Mouse (Mus musculus): ENCODE results near the gene Slc22a23. TPM values are rescaled to one million over a fixed set of nuclear protein-coding genes. Genes with fewer than 3 reads are reported as not detected.

Slc22a23 gene
- total RNA-seq, 2 experiments from 2014 or later = 10.3 to 10.9 TPM

DNA sequence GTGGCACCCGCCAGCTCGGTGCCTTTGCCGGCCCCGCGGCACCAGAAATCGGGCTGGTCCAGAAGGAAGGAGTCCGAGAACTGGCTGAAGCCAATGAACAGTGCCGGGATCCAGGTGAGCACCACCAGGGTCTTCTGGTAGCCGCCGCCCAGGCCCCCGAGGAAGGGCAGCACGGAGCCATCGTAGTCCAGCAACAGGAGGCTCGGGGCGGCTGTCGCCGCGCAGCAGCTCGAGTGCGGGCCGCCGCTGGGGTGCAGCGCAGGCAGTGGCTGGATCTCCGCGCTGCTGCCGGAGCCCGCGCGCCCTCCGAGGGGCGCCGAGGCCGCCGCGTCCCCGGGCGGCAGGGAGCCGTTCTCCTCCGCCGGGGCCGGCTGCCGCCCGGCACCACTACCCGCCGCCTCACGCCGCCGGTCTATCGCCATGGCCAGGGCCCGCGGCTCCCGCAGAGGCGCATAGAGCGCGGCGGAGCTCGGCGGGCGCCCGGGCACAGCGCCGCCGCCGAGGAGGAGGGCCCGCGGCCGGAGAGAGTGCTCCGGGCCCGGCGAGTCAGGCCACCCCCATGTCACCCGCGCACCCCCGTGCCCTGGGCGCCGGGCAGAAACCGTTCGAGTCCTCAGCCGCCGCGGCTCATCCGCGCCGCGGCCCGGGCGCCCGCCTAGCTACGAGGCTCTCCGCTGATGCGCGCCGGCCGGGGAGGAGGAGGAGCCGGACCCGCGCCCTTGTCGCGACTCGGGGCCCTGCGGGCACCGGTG lies 430 bp downstream of the Slc22a23 start:
- peak; percentile 60 for DNase-seq

DNA sequence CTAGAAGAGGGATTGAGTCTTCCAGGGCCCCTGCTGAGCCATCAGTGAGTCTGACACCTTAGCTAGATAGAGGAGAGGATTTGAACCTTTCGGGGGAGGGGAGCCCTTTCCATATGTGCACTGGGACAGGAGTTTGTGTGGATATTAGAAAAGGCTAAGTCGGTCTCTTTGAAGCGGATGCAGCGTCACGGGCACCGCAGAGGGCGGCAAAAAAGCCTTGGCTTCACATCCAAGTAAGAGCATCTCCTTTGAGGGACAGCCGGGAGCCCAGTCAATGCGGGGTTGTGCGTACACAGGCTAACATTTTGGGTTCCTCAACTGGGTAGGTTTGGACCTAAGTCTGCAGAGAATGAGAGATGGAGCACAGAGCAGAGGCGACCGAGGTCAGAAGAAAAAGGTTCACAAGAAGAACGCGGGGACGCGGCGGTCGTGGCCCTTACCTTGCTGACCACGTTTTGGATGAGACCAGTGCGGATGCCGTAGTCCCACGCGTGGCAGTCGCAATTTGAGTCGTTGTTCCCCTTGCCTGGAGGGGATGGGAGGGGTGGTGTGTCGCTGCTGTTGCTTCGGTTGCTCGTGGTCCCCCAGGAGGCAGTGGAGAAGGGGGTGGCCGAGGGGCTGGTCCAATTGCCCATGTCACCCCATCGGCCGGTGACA lies 1.1 kb downstream of the Slc22a23 start:
- peak; percentile 25 for DNase-seq

DNA sequence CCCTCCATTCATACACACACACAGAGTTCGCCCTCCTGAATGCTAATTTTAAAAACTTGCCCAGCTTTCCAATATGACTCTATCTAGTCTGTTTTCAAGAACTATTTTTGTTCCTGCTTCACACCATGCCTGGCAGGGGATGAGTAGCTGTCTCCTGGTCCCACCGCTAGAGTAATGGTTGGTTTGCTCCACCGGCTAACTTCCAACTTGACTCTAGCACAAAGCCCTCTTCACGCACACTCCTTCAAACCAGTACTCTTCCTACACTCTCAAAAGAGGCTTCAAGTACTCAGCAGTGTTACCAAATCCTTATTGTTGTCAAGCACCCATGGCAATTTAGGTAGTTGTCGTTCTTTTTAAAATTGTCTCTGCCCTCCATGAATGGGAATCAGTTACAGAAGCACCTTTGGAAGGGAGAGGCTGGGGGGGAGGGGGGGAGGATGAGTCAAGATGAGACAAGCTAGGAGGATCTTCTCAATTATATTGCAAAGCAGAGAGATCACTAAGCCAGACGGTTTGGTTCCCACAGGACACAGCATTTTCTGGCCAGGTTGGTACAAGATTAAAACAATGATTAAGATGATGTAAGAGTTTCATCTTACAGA lies 2.6 kb downstream of the Slc22a23 start:
- no peak for DNase-seq

DNA sequence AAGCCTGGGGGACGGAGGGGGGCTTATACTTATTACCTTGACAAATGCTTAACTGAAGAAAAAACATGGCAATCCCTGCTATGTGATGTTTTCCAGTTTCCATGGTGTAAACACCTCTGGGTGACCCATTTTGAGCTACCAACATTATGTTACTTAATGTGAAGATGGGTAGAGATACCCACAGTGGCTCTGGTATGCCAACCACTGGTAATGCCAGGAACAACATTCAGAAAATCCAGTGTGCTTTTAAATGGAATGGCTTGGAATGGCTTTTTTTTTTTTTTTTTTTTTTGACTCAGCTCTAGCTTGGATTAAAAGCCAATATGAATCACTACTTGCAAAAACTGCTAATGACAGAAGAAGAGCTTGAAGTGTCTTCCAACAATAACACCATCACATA lies 8.1 kb downstream of the Slc22a23 start:
- DNase-seq = no peak

DNA sequence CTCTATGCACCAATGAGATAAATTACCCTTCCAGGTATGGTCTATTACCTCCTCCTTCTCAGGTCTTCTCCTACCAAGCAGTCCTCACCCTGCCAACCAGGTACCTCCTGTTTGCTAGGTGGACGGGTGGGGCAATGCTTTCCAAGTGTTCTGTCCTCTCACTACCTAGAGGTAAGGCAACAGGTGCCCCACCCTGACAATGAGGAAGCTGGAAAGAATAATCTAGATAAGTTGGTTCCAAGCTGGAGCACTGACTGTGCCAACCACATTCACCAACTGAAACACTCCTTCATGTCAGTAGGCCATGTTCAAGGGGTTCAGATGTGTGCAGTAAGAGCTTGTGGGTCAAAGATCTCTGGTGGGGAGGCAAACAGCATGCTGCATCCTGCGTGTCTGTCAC lies 10.1 kb downstream of the Slc22a23 start:
- DNase-seq = no peak

DNA sequence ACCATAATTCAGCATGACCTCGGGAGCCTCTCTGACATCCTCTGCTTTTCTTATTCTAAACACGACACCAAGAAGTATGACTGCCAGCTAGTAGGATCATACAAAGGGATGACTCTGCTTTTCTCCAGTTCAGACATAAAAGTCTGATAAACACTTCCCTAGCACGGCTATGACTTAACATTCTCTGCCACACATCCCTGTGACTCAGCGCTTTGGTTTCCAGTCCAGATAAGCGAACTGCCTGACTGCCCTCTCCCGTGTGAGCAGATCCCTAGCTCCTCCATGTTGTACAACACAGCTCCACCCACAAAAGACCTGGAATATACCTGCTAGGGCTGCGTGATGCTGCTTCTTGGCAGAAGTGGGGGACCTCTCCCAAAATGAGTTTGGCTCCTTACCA lies 12.2 kb downstream of the Slc22a23 start:
- DNase-seq = no peak

DNA sequence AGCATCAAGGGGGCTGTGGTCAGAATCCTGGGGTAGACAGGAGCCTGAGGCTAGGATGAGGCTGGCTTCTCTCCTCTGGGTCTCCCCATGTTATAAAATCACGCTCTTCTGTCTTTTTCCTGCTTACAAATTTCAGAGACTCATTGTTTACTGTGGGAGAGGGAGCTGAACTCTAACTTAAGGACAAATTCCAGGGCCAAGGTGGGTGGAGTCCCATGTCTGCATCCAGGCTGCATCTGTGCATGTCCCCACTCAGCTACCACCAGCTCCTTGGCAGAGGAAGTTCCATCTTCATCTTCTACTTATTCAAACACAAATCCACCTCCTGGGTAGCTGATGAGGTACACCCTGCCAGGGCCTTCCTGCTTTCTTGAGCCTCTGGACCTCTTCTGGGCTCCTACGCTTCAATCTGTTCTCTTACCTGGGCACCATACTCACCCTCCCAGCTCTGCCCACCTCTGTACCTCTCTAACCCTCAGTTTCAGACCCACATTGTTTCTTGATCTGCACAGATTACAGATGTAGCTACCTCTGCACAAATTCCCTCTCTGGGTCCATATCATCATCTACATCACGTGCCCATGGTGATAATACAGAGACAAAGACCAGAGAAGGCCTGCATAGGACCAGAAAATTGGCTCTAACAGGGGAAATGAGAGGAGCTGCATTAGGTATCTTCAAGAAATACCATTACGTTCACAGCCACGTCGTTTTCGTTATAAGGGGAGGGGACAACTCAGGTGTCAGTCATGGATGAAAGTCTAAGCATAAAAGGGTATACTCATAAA lies 13.4 kb downstream of the Slc22a23 start:
- no peak for DNase-seq

DNA sequence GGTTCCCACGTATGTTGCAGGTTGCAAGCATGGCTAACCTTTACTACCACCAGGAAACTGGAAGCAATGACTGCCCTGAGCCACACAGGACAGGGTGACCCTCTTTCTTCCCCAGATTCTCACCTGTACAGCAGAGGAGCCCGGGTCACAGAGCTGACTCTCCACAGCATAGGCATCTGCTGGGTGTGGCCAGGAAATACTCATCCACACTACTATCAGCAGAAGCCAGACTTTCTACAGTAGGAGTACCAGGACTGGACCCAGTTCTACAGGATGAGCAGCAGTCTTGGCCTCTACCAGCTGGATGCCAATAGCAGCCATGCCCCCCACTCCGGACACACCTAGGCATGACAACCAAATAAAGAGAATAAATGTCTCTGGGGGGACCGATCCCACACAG lies 15.4 kb downstream of the Slc22a23 start:
- DNase-seq = no peak

DNA sequence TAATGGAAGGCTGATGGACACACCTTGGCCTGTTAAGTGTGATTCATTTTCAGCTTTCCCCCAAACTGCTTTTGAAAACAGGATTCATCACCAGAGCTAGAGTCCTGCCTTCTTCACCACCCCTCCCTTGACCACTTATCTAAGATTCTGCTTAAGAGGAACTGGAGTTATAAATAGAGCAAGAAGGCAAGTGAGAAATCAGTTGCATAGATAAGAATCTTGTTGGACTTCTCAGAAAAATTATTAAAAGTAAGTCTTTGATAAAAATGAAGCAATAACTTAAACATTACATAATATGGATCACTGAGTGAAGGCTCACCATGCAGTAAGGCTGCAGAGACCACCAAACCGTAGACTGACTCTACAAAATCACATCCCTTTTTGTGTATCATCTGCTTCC lies 18.0 kb downstream of the Slc22a23 start:
- DNase-seq = no peak

DNA sequence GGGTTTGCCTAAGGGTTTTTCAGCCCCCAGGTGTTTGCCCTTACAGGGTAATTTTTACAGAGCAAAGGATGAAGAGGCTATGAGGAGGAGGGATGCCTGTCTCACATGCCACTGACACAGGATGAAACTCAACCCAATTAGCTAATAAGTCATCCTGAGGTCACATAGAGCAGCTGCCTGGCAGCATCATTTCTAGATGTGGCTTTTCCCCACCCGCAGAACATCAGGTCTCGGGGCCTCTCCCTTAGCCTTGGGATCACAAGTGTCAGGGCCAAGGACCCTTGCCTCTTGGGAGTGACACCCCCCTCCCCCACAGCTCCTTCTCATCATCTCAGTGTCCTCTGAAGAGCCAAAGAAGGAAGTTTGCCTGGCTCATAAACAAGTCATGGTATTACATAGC lies 21.6 kb downstream of the Slc22a23 start:
- DNase-seq = no peak

DNA sequence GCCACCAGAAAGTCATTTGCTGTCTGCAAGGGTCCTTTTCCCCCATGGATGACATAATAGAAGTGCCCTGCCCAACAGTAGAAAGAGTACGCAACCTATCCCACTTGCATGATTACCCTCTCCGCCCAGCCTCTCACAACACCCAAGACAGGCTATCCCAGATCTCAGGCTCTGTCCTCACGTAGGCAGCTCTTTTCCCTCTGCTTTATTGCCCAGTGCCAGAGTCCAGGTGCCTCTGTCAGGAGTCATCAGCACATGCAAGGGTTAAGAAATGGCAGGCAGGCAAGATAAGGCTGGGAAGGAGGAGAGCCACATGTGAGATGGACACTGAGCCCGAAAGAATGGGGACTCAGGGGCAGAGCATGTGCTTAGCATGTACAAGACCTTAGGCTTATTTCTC lies 24.5 kb downstream of the Slc22a23 start:
- DNase-seq = no peak

DNA sequence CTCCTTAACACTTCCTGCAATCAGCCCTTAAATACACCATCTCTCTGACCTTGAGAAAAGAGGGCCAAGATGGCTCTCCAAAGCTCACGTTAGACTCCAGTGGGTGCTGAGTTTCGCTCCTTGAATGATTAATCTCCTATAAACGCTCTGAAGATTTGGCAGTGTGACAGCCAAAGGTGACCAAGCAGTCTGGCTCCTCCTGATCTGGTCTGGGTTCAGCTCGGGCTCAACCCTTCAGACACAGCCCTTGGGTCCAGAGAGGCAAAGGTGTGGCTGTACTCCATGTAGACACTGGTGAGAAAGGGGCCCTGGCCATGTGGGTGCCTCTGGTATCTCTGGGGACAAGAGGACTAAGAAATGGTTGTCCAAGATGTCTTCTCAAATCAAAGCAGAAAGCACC lies 27.9 kb downstream of the Slc22a23 start:
- DNase-seq = no peak

DNA sequence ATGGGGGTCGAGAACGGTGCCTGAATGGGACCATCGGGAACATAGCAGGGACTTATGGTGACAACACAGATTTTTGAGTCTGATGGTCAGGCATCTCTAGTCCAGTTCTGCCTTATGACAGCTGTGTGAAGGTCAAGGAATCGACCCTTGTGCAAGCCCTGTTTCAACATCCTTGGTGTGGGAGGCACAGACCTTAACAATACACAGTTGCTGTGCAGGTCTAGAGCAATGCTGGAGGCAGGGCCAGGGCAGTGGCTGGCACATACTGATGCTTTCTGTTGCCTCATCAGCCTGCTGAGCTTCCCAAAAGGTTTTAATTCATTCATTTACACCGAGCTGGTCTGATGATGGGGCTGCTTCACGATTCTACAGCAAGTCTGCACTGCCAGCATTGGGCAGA lies 28.5 kb downstream of the Slc22a23 start:
- DNase-seq = no peak

DNA sequence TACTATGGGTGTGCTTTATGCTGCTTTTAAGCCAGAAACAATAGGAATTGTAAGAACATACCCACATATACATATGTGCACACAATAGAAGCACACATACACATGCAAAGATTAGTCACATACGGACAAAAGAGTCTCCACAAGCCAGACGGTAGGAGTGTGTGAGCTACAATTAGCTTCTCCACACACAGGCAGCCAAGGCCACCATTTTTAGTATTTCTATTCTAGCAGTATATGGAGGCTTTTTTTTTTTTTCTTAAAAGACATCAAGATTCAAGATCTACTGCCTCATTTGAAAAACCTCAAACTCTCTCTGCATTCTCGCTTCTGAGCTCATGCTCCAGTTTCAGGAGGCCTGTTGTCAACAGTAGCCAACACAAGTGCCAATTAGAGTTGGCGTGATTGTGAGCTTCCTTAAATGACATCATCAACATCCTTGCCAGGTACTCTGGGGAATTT lies 31.9 kb downstream of the Slc22a23 start:
- DNase-seq = no peak

DNA sequence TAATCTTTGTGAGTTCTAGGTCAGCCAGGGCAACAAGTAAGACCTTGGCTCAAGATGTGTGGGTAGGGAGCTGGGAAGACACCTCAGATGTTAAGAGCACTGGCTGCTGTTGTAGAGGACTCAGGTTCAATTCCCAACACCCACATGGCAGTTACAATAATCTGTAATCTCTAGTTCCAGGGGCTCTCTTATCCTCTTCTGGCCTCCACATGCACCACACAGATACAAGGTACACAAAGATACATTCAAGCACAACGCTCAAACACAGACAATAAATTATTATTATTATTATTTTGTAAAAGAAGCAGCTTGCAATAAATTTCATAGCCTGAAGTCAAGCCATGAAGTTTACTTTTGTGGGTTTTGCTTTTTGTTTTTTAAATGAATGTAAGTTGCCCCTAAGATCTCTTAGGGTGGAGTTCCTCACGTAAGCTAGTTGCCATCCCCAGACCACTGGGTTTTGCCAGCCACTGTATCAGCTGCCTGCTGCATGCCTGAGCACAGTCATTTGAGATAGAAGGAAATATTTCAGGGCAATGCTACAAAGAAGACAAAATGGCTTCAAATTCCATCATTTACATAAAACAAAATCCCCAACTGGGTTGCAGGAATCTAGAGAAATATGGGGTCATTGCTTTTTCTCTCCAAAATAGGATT lies 32.5 kb downstream of the Slc22a23 start:
- no peak for DNase-seq

DNA sequence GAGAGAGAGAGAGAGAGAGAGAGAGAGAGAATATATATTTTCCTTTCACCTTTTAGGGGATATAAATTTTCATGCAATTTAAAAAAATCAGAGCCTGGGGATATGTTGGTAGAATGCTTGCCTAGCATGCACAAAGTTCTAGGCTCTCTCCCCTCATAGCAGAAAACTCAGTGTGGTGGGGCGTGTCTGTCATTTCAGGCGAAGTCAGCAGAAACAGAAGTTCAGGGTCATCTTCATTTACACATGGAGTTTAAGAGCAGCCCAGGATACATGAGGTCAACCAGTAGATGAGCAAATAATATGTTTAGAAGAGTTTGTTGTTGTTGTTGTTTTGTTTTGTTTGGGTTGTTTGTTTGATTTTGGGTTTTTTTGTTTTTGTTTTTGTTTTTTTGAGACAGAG lies 33.4 kb downstream of the Slc22a23 start:
- no peak for DNase-seq

DNA sequence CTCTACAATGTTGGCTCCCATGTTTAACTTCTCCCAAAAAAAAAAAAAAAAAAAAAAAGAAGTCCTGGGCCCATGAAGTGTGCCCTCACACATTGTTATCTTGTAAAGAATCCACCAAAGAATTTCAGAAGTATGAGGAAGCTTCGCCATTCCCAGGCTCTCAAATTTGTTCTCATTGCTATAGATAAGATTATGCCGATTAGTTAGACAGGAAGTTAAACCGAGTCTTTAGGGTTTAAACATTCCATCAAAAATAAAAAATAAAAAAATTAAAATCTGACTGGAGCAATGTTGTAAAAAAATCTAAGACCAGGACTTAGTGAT lies 36.4 kb downstream of the Slc22a23 start:
- DNase-seq = no peak

DNA sequence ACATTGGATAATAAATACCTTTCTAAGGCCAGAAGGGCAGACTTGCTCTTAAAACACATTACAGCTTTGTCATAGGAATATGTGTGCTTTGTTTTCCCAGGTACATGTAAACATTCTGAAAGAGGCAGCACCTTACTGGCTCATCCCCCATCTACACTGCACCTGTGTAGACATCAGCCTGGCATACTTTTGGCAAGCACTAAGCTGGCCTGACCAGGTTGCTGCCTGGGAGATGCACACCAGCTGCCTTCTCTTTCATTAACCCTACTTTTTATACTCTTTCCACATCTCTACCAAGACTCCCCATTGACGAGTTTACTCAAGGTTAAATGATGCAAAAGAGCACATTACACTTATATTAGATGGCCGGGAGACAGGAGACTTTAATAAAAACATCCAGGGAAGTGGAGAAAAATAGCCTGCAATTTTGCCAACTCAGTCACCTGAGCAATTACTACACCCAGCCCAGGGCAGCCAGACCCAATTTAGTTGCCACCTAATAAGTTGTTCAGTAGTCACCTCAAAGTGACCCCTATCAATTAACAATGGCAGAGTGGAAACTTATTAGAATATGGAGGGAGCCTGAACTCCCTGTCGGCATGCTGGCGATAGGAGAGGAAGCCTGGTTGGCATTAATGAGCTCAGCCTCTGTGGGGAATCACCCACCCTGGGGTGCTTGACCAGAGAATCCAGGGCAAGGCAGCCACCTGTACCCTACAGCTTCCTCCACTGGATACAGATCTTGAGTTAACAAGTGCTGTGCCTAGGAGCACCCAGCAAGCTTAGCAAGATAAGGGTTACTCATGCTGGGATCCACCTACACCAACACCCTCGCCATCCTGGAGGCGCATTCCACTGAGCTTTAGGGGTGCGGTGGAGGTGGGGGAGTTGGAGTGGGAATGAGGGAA lies 37.0 kb downstream of the Slc22a23 start:
- no peak for DNase-seq

DNA sequence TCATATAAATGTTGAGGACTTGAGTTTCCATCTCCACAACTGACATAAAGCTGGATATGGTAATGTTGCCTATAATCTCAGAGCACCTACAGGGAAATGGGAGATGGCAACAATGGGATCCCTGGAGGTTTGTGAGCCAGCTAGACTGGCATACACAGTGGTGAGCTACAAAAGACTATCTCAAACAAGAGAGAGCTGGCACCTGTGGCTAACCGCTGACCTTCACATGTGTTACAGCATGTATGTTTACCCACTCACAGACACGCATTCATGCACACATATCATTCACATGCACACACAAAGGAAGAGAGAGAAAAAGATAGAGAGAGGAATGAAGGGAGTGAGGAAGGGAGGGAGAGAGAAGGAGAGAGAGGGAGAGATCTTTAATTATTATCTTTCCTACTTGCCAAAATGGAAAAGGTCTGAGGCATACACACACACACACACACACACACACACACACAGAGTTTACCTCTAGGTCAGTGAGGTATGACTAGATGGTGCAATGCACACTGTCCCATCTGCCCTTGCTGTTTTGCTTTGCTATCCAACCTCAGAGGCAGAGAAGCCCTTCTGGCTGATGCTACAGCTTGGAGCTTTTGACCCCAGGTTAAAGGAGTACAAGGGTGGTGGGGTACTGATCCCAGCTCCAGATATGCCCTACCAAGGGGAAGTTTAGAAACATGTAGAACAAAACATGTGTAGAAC lies 38.9 kb downstream of the Slc22a23 start:
- no peak for DNase-seq

DNA sequence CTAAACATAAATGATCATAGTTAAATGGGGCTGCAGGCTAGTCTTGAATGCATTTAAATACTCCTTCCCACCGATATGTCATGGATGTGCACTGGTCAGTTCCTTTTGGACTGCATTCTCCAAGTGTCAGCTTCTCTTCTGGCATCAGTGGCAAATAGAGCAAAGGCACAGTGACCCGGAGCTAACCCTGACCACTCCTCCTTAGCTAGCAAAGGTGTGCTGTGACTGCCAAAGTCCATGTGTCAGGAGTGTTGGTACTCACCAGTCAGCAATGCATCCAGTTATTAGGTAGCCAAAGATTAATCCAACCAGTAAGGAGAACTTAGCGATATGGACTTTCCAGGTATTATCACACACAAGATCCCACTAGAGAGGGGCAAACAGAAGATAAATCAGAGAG lies 40.1 kb downstream of the Slc22a23 start:
- DNase-seq = no peak
